Mouse (Mus musculus) kidney, embryonic 15.5 days (tissue): Measurements from ENCODE around the gene Tmem117. TPM values are rescaled to one million over a fixed set of nuclear protein-coding genes. Genes with fewer than 3 reads are reported as not detected.

ENCODE experiments used
- ATAC-seq: fragments of 200-750 bp; cut with Nextera tagmentation; replicated peaks from 2 replicates; pipeline ENCODE4 v1.8.0; 2017; ENCODE audit warnings: moderate TSS enrichment; ENCODE audit not compliant: low FRiP score
- H3K27ac ChIP-seq: fragments of 300-500 bp; sonication (generic); 2 replicates; pipeline ENCODE4 v1.5.1; 2015; ENCODE audit warnings: mild to moderate bottlenecking, inconsistent platforms
- H3K27me3 ChIP-seq: fragments of 300-500 bp; sonication (generic); 2 replicates; pipeline ENCODE4 v1.6.1; 2015; ENCODE audit warnings: inconsistent platforms
- H3K36me3 ChIP-seq: fragments of 300-500 bp; sonication (generic); 2 replicates; pipeline ENCODE4 v1.6.1; 2015; ENCODE audit warnings: inconsistent platforms
- H3K4me1 ChIP-seq: fragments of 300-500 bp; sonication (generic); 2 replicates; pipeline ENCODE4 v1.6.1; 2015; ENCODE audit warnings: inconsistent platforms
- H3K4me2 ChIP-seq: fragments of 300-500 bp; sonication (generic); 2 replicates; pipeline ENCODE4 v1.6.1; 2015; ENCODE audit warnings: moderate library complexity, mild to moderate bottlenecking, inconsistent platforms
- H3K4me3 ChIP-seq: fragments of 300-500 bp; sonication (generic); replicated peaks from 2 replicates; pipeline ENCODE4 v1.5.1; 2015; ENCODE audit warnings: mild to moderate bottlenecking, inconsistent platforms
- H3K9ac ChIP-seq: fragments of 300-500 bp; sonication (generic); 2 replicates; pipeline ENCODE4 v1.6.1; 2015; ENCODE audit warnings: mild to moderate bottlenecking, inconsistent platforms
- H3K9me3 ChIP-seq: fragments of 300-500 bp; sonication (generic); replicated peaks from 2 replicates; pipeline ENCODE4 v1.6.1; 2016; ENCODE audit warnings: inconsistent platforms
- WGBS: fragments of 180-500 bp; shearing (Covaris S2); methylation state at CpG from one replicate; pipeline ENCODE4 v1.1.7; 2015; ENCODE audit warnings: mixed read lengths; 5-methylcytosine and 5-hydroxymethylcytosine counted together
- polyA plus RNA-seq: library from polyadenylated mRNA; unstranded; fragments of >200 nt; fragmentation: Nextera tagmentation; extraction: Ambion mirVana; gene quantifications from 2 replicates; pipeline ENCODE4 v1.2.1, GENCODE M21; 2015

Gene Tmem117
- polyA plus RNA-seq, 1 experiment from 2014 or later = 8.8 TPM

GRCm38 (mm10) chr15:95144131-95144530, 515.1 kb downstream of the Tmem117 start:
- no peaks in the 10 kb centered on the region for H3K27me3 ChIP-seq
- H3K9ac ChIP-seq = no peak overlapping the region
- no peaks in the 10 kb centered on the region for H3K9me3 ChIP-seq
- no peak for ATAC-seq
- no peaks in the 10 kb centered on the region for H3K36me3 ChIP-seq
- H3K4me3 ChIP-seq = no peak overlapping the region
- no peak overlapping the region for H3K27ac ChIP-seq
- no peaks in the 10 kb centered on the region for H3K4me1 ChIP-seq
- WGBS = 64% methylated on average over 2 of the region's 2 CpGs
- H3K4me2 ChIP-seq = no peak overlapping the region

GRCm38 (mm10) chr15:95145118-95145517, 516.1 kb downstream of the Tmem117 start:
- Histone ChIP-seq H3K4me2 (no peak overlapping the region), H3K36me3 (no peaks in the 10 kb centered on the region), H3K27ac (no peak overlapping the region), H3K4me1 (no peaks in the 10 kb centered on the region), H3K9me3 (no peaks in the 10 kb centered on the region), H3K27me3 (no peaks in the 10 kb centered on the region), H3K4me3 (no peak overlapping the region), H3K9ac (no peak overlapping the region)
- ATAC-seq = no peak
- WGBS = 91% methylated on average over 2 of the region's 2 CpGs

Other genes with a start within 250 kb of the Tmem117 start
- 2.1 and 3.6 TPM in 2 replicates for gene Adamts20, start 163.8 kb upstream of the Tmem117 start, polyA plus RNA-seq
- 8.7 and 10.0 TPM in 2 replicates for gene Pus7l, start 85.7 kb upstream of the Tmem117 start, polyA plus RNA-seq
- 11.3 and 12.2 TPM in 2 replicates for gene Irak4, start 85.6 kb upstream of the Tmem117 start, polyA plus RNA-seq
- 88.9 and 90.3 TPM in 2 replicates for gene Twf1, start 39.3 kb upstream of the Tmem117 start, polyA plus RNA-seq